In genomic region chr2:174312118-174312647, GRCm38 (mm10) we compare ENCODE assay signal across 8 mouse cellular contexts. TPM values are rescaled to one million over a fixed set of nuclear protein-coding genes. Genes with fewer than 3 reads are reported as not detected.
DNase-seq lines count a peak whose midpoint lies in the region; ATAC-seq and TF ChIP-seq lines count a peak whose summit lies in the region.

No protein-coding gene starts in this region.

- no peaks in the 10 kb centered on the region for H3K9me3 ChIP-seq in heart, embryonic 11.5 days (replicated peaks; ENCODE audit: control insufficient read depth, low read length)
- no peaks in the 10 kb centered on the region for H3K9me3 ChIP-seq in limb, embryonic 11.5 days (ENCODE audit: control insufficient read depth, low read length)
- no peaks in the 10 kb centered on the region for H3K9me3 ChIP-seq in midbrain, embryonic 12.5 days

- intact Hi-C loops in heart, adult 2 months (cut with DNase I) = loop anchor here (1.0 to 5.0 kb wide), 5 partner anchors 105 to 588 kb away; partner anchors contain the start of genes Nelfcd and Tubb1

- no peaks in the 10 kb centered on the region for H3K27me3 ChIP-seq in heart, adult 2 months (ENCODE audit: control insufficient read depth, insufficient read depth, low read length)
- no peaks in the 10 kb centered on the region for H3K27me3 ChIP-seq in heart, embryonic 11.5 days (ENCODE audit: control insufficient read depth, insufficient read depth, low read length)
- no peaks in the 10 kb centered on the region for H3K27me3 ChIP-seq in limb, embryonic 11.5 days (ENCODE audit: control insufficient read depth, insufficient read depth, low read length)
- H3K27me3 ChIP-seq in midbrain, embryonic 12.5 days = no peaks in the 10 kb centered on the region; the same call in 1 of the 2 replicates

- TF ChIP-seq EP300 in heart, adult 2 months (IDR thresholded peaks at IDR 0.05; ENCODE audit: insufficient read depth, low read depth, low read length) = peak; percentile 78

- H3K9ac ChIP-seq in heart, adult 2 months (ENCODE audit: low read depth, low read length) = no peak overlapping the region
- no peak overlapping the region for H3K9ac ChIP-seq in heart, embryonic 11.5 days (ENCODE audit: low read depth, low read length)
- no peak overlapping the region for H3K9ac ChIP-seq in limb, embryonic 11.5 days (ENCODE audit: low read length)
- H3K9ac ChIP-seq in midbrain, embryonic 12.5 days (replicated peaks) = no peak overlapping the region

- peak; percentile 78 to 79 for DNase-seq in heart, adult 2 months
- peak; percentile 84 for DNase-seq in embryo, embryonic 10 days (ENCODE audit: low spot score)
- DNase-seq in gastrocnemius, postnatal 10 days = peak; percentile 70
- DNase-seq in kidney, adult 8-10 months = peak; percentile 71 to 90
- DNase-seq in limb, embryonic 11.5 days (ENCODE audit: low spot score) = peak; percentile 89
- peak; percentile 69 for DNase-seq in skeletal muscle tissue, adult 2 months (ENCODE audit: low read depth, low spot score)

- TF ChIP-seq CTCF in heart, adult 2 months (IDR thresholded peaks at IDR 0.05) = peak; percentile 85

- no peaks in the 10 kb centered on the region for H3K36me3 ChIP-seq in heart, adult 2 months (ENCODE audit: control insufficient read depth, insufficient read depth, low read length)
- H3K36me3 ChIP-seq in heart, embryonic 11.5 days (ENCODE audit: control insufficient read depth, insufficient read depth, low read length) = no peaks in the 10 kb centered on the region
- no peaks in the 10 kb centered on the region for H3K36me3 ChIP-seq in limb, embryonic 11.5 days (ENCODE audit: control insufficient read depth, insufficient read depth, low read length)
- H3K36me3 ChIP-seq in midbrain, embryonic 12.5 days = no peaks in the 10 kb centered on the region

- H3K27ac ChIP-seq in heart, adult 2 months = no peak overlapping the region
- H3K27ac ChIP-seq in heart, embryonic 11.5 days (ENCODE audit: low read depth, low read length) = no peak overlapping the region
- H3K27ac ChIP-seq in limb, embryonic 11.5 days (replicated peaks; ENCODE audit: low read depth, low read length) = no peak overlapping the region
- H3K27ac ChIP-seq in midbrain, embryonic 12.5 days (replicated peaks) = no peak overlapping the region

- no peaks in the 10 kb centered on the region for H3K4me1 ChIP-seq in heart, adult 2 months (ENCODE audit: control insufficient read depth, insufficient read depth, low read length)
- no peaks in the 10 kb centered on the region for H3K4me1 ChIP-seq in heart, embryonic 11.5 days (ENCODE audit: control insufficient read depth, insufficient read depth, low read length)
- 0 out of 2 replicates have a peak, but pooled peaks cover 7% of the 10 kb centered on the region for H3K4me1 ChIP-seq in limb, embryonic 11.5 days (ENCODE audit: control insufficient read depth, insufficient read depth, low read length)
- H3K4me1 ChIP-seq in midbrain, embryonic 12.5 days = 0 out of 2 replicates have a peak, but pooled peaks cover 4% of the 10 kb centered on the region

- ATAC-seq in heart, embryonic 11.5 days (replicated peaks; ENCODE audit: insufficient number of reproducible peaks, low FRiP score, low TSS enrichment) = no peak; the same call in 1 of the 2 replicates
- ATAC-seq in limb, embryonic 11.5 days (ENCODE audit: insufficient number of reproducible peaks, low FRiP score, low TSS enrichment, low read depth) = peak; percentile 55
- ATAC-seq in midbrain, embryonic 12.5 days (ENCODE audit: low FRiP score, low read depth) = peak; percentile 61

- 32% methylated on average over 4 of the region's 4 CpGs for WGBS in heart, adult 2 months
- WGBS in heart, embryonic 11.5 days (ENCODE audit: insufficient replicate concordance) = 37% methylated on average over 4 of the region's 4 CpGs
- WGBS in limb, embryonic 11.5 days = 48% methylated on average over 4 of the region's 4 CpGs
- 35% methylated on average over 4 of the region's 4 CpGs for WGBS in midbrain, embryonic 12.5 days

- H3K4me2 ChIP-seq in heart, embryonic 11.5 days = no peak overlapping the region
- H3K4me2 ChIP-seq in limb, embryonic 11.5 days (ENCODE audit: low read depth, severe bottlenecking) = no peak overlapping the region
- no peak overlapping the region for H3K4me2 ChIP-seq in midbrain, embryonic 12.5 days (replicated peaks)

- H3K79me2 ChIP-seq in heart, adult 2 months (replicated peaks; ENCODE audit: control insufficient read depth, insufficient read depth, low read length) = no peaks in the 10 kb centered on the region

- no peak for TF ChIP-seq POLR2A in heart, adult 2 months (IDR thresholded peaks at IDR 0.05; ENCODE audit: insufficient read depth, low read depth, low read length)

- no peak overlapping the region for H3K4me3 ChIP-seq in heart, adult 2 months
- no peak overlapping the region for H3K4me3 ChIP-seq in heart, embryonic 11.5 days (ENCODE audit: low read depth, low read length)
- H3K4me3 ChIP-seq in limb, embryonic 11.5 days (ENCODE audit: low read depth, low read length) = no peak overlapping the region
- H3K4me3 ChIP-seq in midbrain, embryonic 12.5 days = no peak overlapping the region

RNA-seq across cellular contexts. Expression of gene Gnas, which starts 28.1 kb away (rescaled TPM):
- total RNA-seq in heart, adult 2 months (2021) = 1,000 to 10,000 TPM; 1,140 to 1,235 TPM
- 1,079 and 1,189 TPM in 2 replicates for polyA plus RNA-seq in heart, adult 2 months (2012; rRNA removed)
- polyA plus RNA-seq in heart, embryonic 11.5 days (2014; fragmentation: Nextera tagmentation; extraction: Ambion mirVana) = 1,095 and 1,127 TPM in 2 replicates
- 1,000 to 10,000 TPM; 2,149 to 2,299 TPM for total RNA-seq in gastrocnemius, postnatal 10 days (2021)
- polyA plus RNA-seq in limb, embryonic 11.5 days (2014; fragmentation: Nextera tagmentation; extraction: Ambion mirVana) = 1,406 and 1,468 TPM in 2 replicates
- polyA plus RNA-seq in midbrain, embryonic 12.5 days (2016; fragmentation: Nextera tagmentation; extraction: Ambion mirVana) = 1,415 and 1,424 TPM in 2 replicates

RNA-seq across cellular contexts. Expression of gene Gm20721, which starts 34.3 kb away (rescaled TPM):
- total RNA-seq in heart, adult 2 months (2021) = 1 to 10 TPM; 1.6 to 1.8 TPM
- polyA plus RNA-seq in heart, adult 2 months (2012; rRNA removed) = 0.12 TPM in 1 of 2 replicates, not detected in the other
- 5.6 and 8.6 TPM in 2 replicates for polyA plus RNA-seq in heart, embryonic 11.5 days (2014; fragmentation: Nextera tagmentation; extraction: Ambion mirVana)
- total RNA-seq in gastrocnemius, postnatal 10 days (2021) = 1 to 10 TPM; 3.5 to 4.2 TPM
- 8.6 and 13.0 TPM in 2 replicates for polyA plus RNA-seq in limb, embryonic 11.5 days (2014; fragmentation: Nextera tagmentation; extraction: Ambion mirVana)
- 7.4 and 8.8 TPM in 2 replicates for polyA plus RNA-seq in midbrain, embryonic 12.5 days (2016; fragmentation: Nextera tagmentation; extraction: Ambion mirVana)
